Mouse (Mus musculus) testis, adult 2 months (tissue): ENCODE measurements around the gene Fmo1. TPM values are rescaled to one million over a fixed set of nuclear protein-coding genes. Genes with fewer than 3 reads are reported as not detected.

Source experiments
- H3K27ac ChIP-seq: fragments of 200-500 bp; 2 replicates; pipeline ENCODE4 v1.5.1; 2012; ENCODE audit warnings: low read depth, low read length; ENCODE audit not compliant: control insufficient read depth, insufficient read depth
- H3K27me3 ChIP-seq: fragments of 200-500 bp; 2 replicates; pipeline ENCODE4 v1.6.1; 2012; ENCODE audit warnings: mild to moderate bottlenecking, low read length, moderate library complexity; ENCODE audit not compliant: control insufficient read depth, insufficient read depth
- H3K36me3 ChIP-seq: fragments of 200-500 bp; 2 replicates; pipeline ENCODE4 v1.6.1; 2012; ENCODE audit warnings: mild to moderate bottlenecking, low read length; ENCODE audit not compliant: control insufficient read depth, insufficient read depth
- H3K4me1 ChIP-seq: fragments of 200-500 bp; 2 replicates; pipeline ENCODE4 v1.6.1; 2012; ENCODE audit warnings: low read length; ENCODE audit not compliant: control insufficient read depth, insufficient read depth
- H3K4me3 ChIP-seq: fragments of 200-500 bp; 2 replicates; pipeline ENCODE4 v1.5.1; 2012; ENCODE audit warnings: low read depth, mild to moderate bottlenecking, low read length, moderate library complexity, mixed read lengths; ENCODE audit not compliant: control insufficient read depth
- CTCF ChIP-seq: fragments of 200-500 bp; IDR thresholded peaks from 2 replicates; pipeline ENCODE4 v1.5.1; 2012; ENCODE audit warnings: low read depth, mild to moderate bottlenecking, inconsistent platforms, low read length, moderate library complexity; ENCODE audit not compliant: control insufficient read depth, insufficient read depth, insufficient replicate concordance
- POLR2A ChIP-seq: fragments of 200-500 bp; IDR thresholded peaks from 2 replicates; pipeline ENCODE4 v1.6.1; 2012; ENCODE audit warnings: low read depth, mild to moderate bottlenecking, inconsistent platforms, low read length, moderate library complexity; ENCODE audit not compliant: control insufficient read depth
- polyA plus RNA-seq: library from polyadenylated mRNA; depleted of rRNA; stranded (reverse); fragments of >200 nt; gene quantifications from 2 replicates; pipeline ENCODE4 v1.2.3, GENCODE M21; 2012

Fmo1 gene
- polyA plus RNA-seq, 1 experiment, result 2.9 TPM

DNA sequence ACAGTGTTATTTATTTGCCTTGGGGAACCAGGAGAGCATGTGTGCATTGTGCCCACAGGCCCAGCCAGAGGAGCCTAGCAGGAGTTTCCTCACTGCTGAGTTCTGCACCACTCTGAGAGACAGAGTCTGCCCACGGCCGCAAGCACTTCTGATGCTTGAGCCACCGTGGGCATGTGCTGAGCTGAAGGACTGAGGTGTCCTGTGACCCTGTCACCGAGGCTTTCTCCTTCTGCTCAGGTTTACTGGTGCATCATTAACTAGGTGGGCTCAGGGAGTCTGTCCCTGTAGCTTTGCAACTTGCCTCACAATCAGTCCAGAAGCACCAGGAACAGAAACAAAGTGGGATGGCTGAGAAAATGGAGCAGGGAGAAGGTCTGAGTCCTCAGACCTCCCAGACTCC lies 51.5 kb downstream of the Fmo1 start:
- no peak overlapping the region for H3K4me3 ChIP-seq
- H3K4me1 ChIP-seq, result peaks cover 2% of the 10 kb centered on the region; the same call in 1 of the 2 replicates
- no peaks in the 10 kb centered on the region for H3K36me3 ChIP-seq
- H3K27ac ChIP-seq, result no peak overlapping the region
- TF ChIP-seq CTCF (no peak), POLR2A (no peak)
- H3K27me3 ChIP-seq, result no peaks in the 10 kb centered on the region

DNA sequence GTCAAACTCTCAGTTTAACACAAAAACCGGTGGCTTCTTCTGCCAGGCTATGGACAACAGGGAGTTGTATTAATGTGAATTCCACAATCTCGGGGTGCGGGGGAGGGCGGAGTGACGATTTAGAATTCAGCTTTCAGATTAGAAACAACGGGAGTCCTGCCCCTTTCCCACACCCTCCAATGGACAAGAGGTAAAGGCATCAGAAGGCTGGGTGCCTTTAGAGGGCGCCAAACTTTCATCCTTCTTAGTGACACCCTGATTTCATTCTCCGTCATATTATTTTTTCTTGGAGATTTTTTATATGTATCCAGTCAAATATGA lies 52.6 kb downstream of the Fmo1 start, which contains the start of gene Fmo4:
TSS of gene Fmo4 (minus strand) at position 137 of the 321 bp plus-strand sequence.
- Histone ChIP-seq H3K4me1 (peaks cover 2% of the 10 kb centered on the region; the same call in 1 of the 2 replicates), H3K27ac (no peak within 1 kb of the TSS), H3K27me3 (no peaks in the 10 kb centered on the region), H3K36me3 (no peaks in the 10 kb centered on the region), H3K4me3 (no peak within 1 kb of the TSS; the same call in 1 of the 2 replicates)
- no peak for TF ChIP-seq CTCF

GRCm38 (mm10) chr1:162813143-162813835 lies 53.1 kb downstream of the Fmo1 start:
- no peaks in the 10 kb centered on the region for H3K36me3 ChIP-seq
- peaks cover 2% of the 10 kb centered on the region; the same call in 1 of the 2 replicates for H3K4me1 ChIP-seq
- no peak for TF ChIP-seq CTCF
- no peak for TF ChIP-seq POLR2A
- no peak overlapping the region; the same call in 1 of the 2 replicates for H3K4me3 ChIP-seq
- no peaks in the 10 kb centered on the region for H3K27me3 ChIP-seq
- no peak overlapping the region for H3K27ac ChIP-seq

DNA sequence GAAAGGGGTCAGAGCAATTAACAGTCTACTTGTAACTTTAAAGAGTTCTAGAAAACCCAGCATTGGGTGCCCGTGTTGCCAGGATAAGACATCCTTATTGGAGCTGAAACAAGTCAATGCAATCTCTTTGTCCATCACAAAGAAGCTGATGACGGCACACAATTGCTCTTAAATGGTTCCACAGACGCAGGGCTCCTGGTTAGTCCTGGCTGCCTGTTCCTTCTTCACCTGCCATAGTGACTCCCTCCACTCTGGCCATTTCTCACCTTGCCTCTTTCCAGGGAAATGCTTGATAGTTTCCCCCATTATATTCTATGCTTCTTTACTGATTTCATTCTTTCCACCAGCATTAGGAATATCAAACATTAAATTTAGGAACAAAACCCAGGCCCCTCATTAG lies 57.9 kb downstream of the Fmo1 start:
- Histone ChIP-seq H3K27me3 (no peaks in the 10 kb centered on the region), H3K4me1 (no peaks in the 10 kb centered on the region), H3K4me3 (no peak overlapping the region), H3K36me3 (no peaks in the 10 kb centered on the region), H3K27ac (no peak overlapping the region)
- TF ChIP-seq POLR2A (no peak), CTCF (no peak)

- H3K4me1 ChIP-seq, result no peaks in the 10 kb centered on the region
- H3K27ac ChIP-seq, result no peak overlapping the region
- no peak overlapping the region for H3K4me3 ChIP-seq
- TF ChIP-seq CTCF (no peak), POLR2A (no peak)
- no peaks in the 10 kb centered on the region for H3K36me3 ChIP-seq
- no peaks in the 10 kb centered on the region for H3K27me3 ChIP-seq
Observed at GRCm38 (mm10) chr1:162807441-162807840, 59.0 kb downstream of the Fmo1 start.

DNA sequence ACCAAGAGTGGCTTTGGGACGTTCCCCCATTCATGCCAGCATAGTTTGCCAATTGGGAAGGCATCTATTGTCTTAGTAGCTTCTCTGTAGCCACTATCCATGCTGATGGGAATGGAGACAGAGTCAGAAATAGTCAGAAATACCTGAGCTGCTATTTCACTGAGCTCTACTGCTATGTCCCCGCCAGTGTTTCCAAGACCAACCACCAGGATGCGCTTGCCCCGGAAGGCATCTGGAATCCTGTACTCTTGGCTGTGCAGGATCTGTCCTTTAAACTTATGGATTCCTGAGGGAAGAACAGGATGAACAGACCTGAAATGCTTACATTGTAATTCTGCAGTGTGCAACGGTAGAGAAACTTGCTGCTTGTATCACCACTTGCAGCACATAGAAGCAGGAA lies 61.4 kb downstream of the Fmo1 start:
- TF ChIP-seq POLR2A (no peak), CTCF (no peak)

GRCm38 (mm10) chr1:162796441-162796840 lies 70.0 kb downstream of the Fmo1 start:
- H3K4me3 ChIP-seq, result no peak overlapping the region
- H3K4me1 ChIP-seq, result no peaks in the 10 kb centered on the region
- no peak for TF ChIP-seq POLR2A
- no peak overlapping the region for H3K27ac ChIP-seq
- no peaks in the 10 kb centered on the region for H3K27me3 ChIP-seq
- H3K36me3 ChIP-seq, result no peaks in the 10 kb centered on the region

More for the DNA sequence above, 61.4 kb downstream of the Fmo1 start:
- Histone ChIP-seq H3K4me1 (no peaks in the 10 kb centered on the region), H3K27ac (no peak overlapping the region), H3K27me3 (no peaks in the 10 kb centered on the region), H3K4me3 (no peak overlapping the region), H3K36me3 (no peaks in the 10 kb centered on the region)
